In genomic region chr14:55490361-55491201, GRCm38 (mm10) we compare ENCODE assay signal across 8 mouse cellular contexts. TPM values are rescaled to one million over a fixed set of nuclear protein-coding genes. Genes with fewer than 3 reads are reported as not detected.
A peak's percentile ranks its signal among the peaks of the same experiment; 100 is the strongest.
DNase-seq lines count a peak whose midpoint lies in the region; ATAC-seq and TF ChIP-seq lines count a peak whose summit lies in the region.

TSS of gene Carmil3 (plus strand) at chr14:55490651.

- peak within 1 kb of the TSS; percentile 90 for H3K4me2 ChIP-seq in forebrain, postnatal 0 days (ENCODE audit: low read depth)
- peak within 1 kb of the TSS; percentile 99 for H3K4me2 ChIP-seq in lung, embryonic 14.5 days

- no peak within 1 kb of the TSS for H3K27ac ChIP-seq in ES-E14 (ENCODE audit: insufficient read depth, low read depth, low read length, poor library complexity, severe bottlenecking)
- peak within 1 kb of the TSS; percentile 94 for H3K27ac ChIP-seq in forebrain, postnatal 0 days (ENCODE audit: low read depth, low read length)
- peak within 1 kb of the TSS; percentile 46; the same call in 1 of the 2 replicates for H3K27ac ChIP-seq in lung, embryonic 14.5 days (ENCODE audit: low read depth)

- H3K4me1 ChIP-seq in ES-E14 (ENCODE audit: control insufficient read depth in 2 of 2, insufficient read depth in 2 of 2, low read length in 2 of 2, poor library complexity in 1 of 2), result peaks cover 0 to 11% of the 10 kb centered on the region in 2 experiments; a peak in 1 of 4 replicates
- H3K4me1 ChIP-seq in forebrain, postnatal 0 days (ENCODE audit: insufficient read depth), result no peaks in the 10 kb centered on the region
- H3K4me1 ChIP-seq in lung, embryonic 14.5 days (ENCODE audit: insufficient read depth), result peaks cover 4% of the 10 kb centered on the region; the same call in 1 of the 2 replicates

- H3K36me3 ChIP-seq in ES-E14 (ENCODE audit: control insufficient read depth, insufficient read depth, low read length, poor library complexity, severe bottlenecking), result no peaks in the 10 kb centered on the region
- peaks cover 25% of the 10 kb centered on the region for H3K36me3 ChIP-seq in forebrain, postnatal 0 days (ENCODE audit: insufficient read depth)
- peaks cover 19% of the 10 kb centered on the region; the same call in 1 of the 2 replicates for H3K36me3 ChIP-seq in lung, embryonic 14.5 days (ENCODE audit: insufficient read depth)

- H3K9ac ChIP-seq in ES-E14 (ENCODE audit: insufficient read depth, low read depth, low read length, poor library complexity, severe bottlenecking), result peak within 1 kb of the TSS; percentile 46
- peak within 1 kb of the TSS; percentile 87 for H3K9ac ChIP-seq in forebrain, postnatal 0 days
- H3K9ac ChIP-seq in lung, embryonic 14.5 days, result peak within 1 kb of the TSS; percentile 53

- WGBS in forebrain, postnatal 0 days, result under 1% methylated on average over 61 of the region's 68 CpGs
- under 1% methylated on average over 62 of the region's 68 CpGs for WGBS in lung, embryonic 14.5 days

- H3K4me3 ChIP-seq in ES-E14 (ENCODE audit: insufficient read depth in 1 of 2, low read depth in 1 of 2, low read length in 2 of 2, poor library complexity in 1 of 2, severe bottlenecking in 1 of 2), result peak within 1 kb of the TSS; percentile 83 to 84
- H3K4me3 ChIP-seq in forebrain, postnatal 0 days (ENCODE audit: low read depth, low read length), result peak within 1 kb of the TSS; percentile 81
- peak within 1 kb of the TSS; percentile 66 for H3K4me3 ChIP-seq in lung, embryonic 14.5 days (ENCODE audit: low read depth, low read length)

- TF ChIP-seq CTCF in forebrain, postnatal 0 days (IDR thresholded peaks at IDR 0.05; ENCODE audit: low read depth), result peak; percentile 7; the same call in 1 of the 2 replicates
- TF ChIP-seq CTCF in lung, embryonic 14.5 days (IDR thresholded peaks at IDR 0.05; ENCODE audit: low read depth), result no peak

- in situ Hi-C loops in ES-E14 (cut with MboI; ENCODE audit: low sequenced_read_pairs in 2 of 2, unreplicated experiment in 2 of 2), result no loop called here

- ATAC-seq in forebrain, postnatal 0 days, result peak; percentile 96
- ATAC-seq in lung, embryonic 14.5 days (ENCODE audit: insufficient read depth), result peak; percentile 86

- no peaks in the 10 kb centered on the region for H3K9me3 ChIP-seq in ES-E14 (ENCODE audit: control insufficient read depth, insufficient read depth, low read depth, low read length)
- no peaks in the 10 kb centered on the region for H3K9me3 ChIP-seq in forebrain, postnatal 0 days (ENCODE audit: low read length)
- H3K9me3 ChIP-seq in lung, embryonic 14.5 days (ENCODE audit: low read depth, low read length), result no peaks in the 10 kb centered on the region

- H3K27me3 ChIP-seq in forebrain, postnatal 0 days (ENCODE audit: insufficient read depth, low read length), result no peaks in the 10 kb centered on the region
- H3K27me3 ChIP-seq in lung, embryonic 14.5 days (ENCODE audit: insufficient read depth, low read length), result no peaks in the 10 kb centered on the region

- DNase-seq in ES-E14 (ENCODE audit: low read depth, low spot score), result no peak
- DNase-seq in cerebellum, adult 11-12 months, result peak; percentile 90
- peak; percentile 96 for DNase-seq in forebrain, postnatal 0 days
- DNase-seq in heart, postnatal 4 days, result peak; percentile 63
- DNase-seq in layer of hippocampus, adult 9-11 months, result peak; percentile 90
- DNase-seq in lung, embryonic 14.5 days, result peak; percentile 86
- DNase-seq in ovary, adult 18-20 months (ENCODE audit: low spot score), result peak; percentile 71
- peak; percentile 44 to 63 for DNase-seq in thymus, postnatal 10 days (ENCODE audit: low spot score in 2 of 2)

TF ChIP-seq in ES-E14, 5 proteins besides CTCF, POLR2A, EP300 and RAD21:
- peak; percentile 79; the same call in 1 of the 2 replicates for TF ChIP-seq ZNF384 (IDR thresholded peaks at IDR 0.05; ENCODE audit: low read depth, low read length)
- no peak for TF ChIP-seq HCFC1 (IDR thresholded peaks at IDR 0.05; ENCODE audit: borderline replicate concordance, insufficient read depth, low read length)
- TF ChIP-seq CHD2 (IDR thresholded peaks at IDR 0.05; ENCODE audit: low read depth, low read length), result no peak
- no peak for TF ChIP-seq ZC3H11A (IDR thresholded peaks at IDR 0.05; ENCODE audit: borderline replicate concordance, low read depth, low read length)

RNA-seq across cellular contexts. Expression of gene Carmil3, which starts in this region (rescaled TPM):
- total RNA-seq in ES-E14 (2012; rRNA removed), result 0.58 and 1.1 TPM in 2 replicates
- total RNA-seq in forebrain, postnatal 0 days (2014; rRNA removed), result 91.4 and 129 TPM in 2 replicates
- polyA plus RNA-seq in forebrain, postnatal 0 days (2015; fragmentation: Nextera tagmentation; extraction: Ambion mirVana), result 13.2 and 19.5 TPM in 2 replicates
- total RNA-seq in heart, postnatal 4 days (2021), result 1 to 10 TPM; 2.9 to 5.9 TPM
- 2.8 and 3.1 TPM in 2 replicates for polyA plus RNA-seq in lung, embryonic 14.5 days (2014; fragmentation: Nextera tagmentation; extraction: Ambion mirVana)

Comparison
In these comparisons a context has a peak if more than half of its experiments do, and no peak if none do; other contexts are left out.
1. RNA of gene Carmil3 (total RNA-seq): 91.4 to 129 TPM in forebrain, postnatal 0 days; 2.9 to 5.9 TPM in heart, postnatal 4 days and 0.58 to 1.1 TPM in ES-E14; every median in the first group is over 10 times any median in the second.
2. Peak in every context shown above with its lines, with median percentiles within 50 percentile points of each other: H3K4me3 ChIP-seq and H3K9ac ChIP-seq.